Mouse (Mus musculus) liver, postnatal 0 days (tissue): ENCODE data around the gene Scg5.

ENCODE experiments used
- CTCF ChIP-seq: sonication (generic); IDR thresholded peaks from 2 replicates; pipeline ENCODE4 v1.5.1; 2016; ENCODE audit warnings: antibody characterized with exemption, low read depth
- EP300 ChIP-seq: IDR thresholded peaks from 2 replicates; pipeline ENCODE4 v1.6.1; 2016; ENCODE audit warnings: antibody characterized with exemption, low read depth, mild to moderate bottlenecking

DNA sequence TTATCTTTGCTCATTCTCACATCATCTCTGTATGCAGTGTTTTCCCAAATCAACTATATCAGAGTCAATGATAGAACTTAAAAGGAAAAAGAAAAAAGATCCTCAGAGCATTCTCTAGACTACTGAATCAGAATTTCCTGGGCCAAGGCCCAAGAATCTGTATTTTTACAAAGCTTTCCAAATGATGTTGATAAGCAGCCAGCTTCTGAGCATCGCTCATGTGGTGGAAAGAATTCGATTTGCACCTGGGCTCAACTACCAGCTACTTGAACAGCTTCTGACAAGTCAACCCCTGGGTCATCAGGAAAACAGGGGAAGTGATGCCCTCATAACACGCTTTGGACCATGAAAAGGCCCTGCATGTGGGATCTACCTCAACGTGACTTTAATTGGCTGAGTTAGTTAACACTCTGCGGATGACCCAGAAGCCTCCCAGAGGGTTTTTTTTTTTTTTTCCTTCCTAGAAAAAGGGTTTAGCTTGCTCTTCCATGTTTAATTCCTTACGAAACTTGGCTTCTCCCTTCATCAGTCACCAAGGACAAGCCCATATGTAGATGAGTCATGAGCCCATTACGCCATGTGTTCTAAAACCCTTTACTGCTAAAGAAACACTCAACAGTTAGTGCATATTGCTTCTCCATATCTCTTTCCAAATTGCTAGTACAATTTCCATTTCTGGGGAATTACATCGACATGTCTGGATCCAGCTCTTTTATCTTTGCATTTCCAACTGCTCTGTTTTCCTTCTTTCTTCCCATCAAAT, 60.2 kb downstream of the Scg5 start:
- TF ChIP-seq CTCF = no peak
- TF ChIP-seq EP300 = no peak
